Mouse (Mus musculus) CH12.LX (cell line): ENCODE results near the gene Crabp1. TPM values are rescaled to one million over a fixed set of nuclear protein-coding genes. Genes with fewer than 3 reads are reported as not detected.

Experiments
- DNase-seq: peaks from one replicate; pipeline ENCODE4 v3.0.0-alpha.2; 2013; ENCODE audit errors: extremely low read depth
- H3K27ac ChIP-seq: 2 replicates; pipeline ENCODE4 v1.5.1; 2012; ENCODE audit warnings: low read depth, mild to moderate bottlenecking, control low read depth, moderate library complexity; ENCODE audit not compliant: insufficient read depth
- H3K27me3 ChIP-seq: replicated peaks from 2 replicates; pipeline ENCODE3; 2012; ENCODE audit warnings: inconsistent platforms
- H3K36me3 ChIP-seq, 2 experiments: replicated peaks in 1 of 2; 2 replicates each; pipeline versions ENCODE3 to v1.6.1; 2012; ENCODE audit warnings: inconsistent platforms in 1 of 2, low read length in 1 of 2, mild to moderate bottlenecking in 1 of 2, mixed read lengths in 1 of 2, moderate library complexity in 1 of 2; ENCODE audit not compliant: control insufficient read depth in 1 of 2, insufficient read depth in 1 of 2
- H3K4me1 ChIP-seq, 2 experiments: 2 replicates each; pipeline ENCODE4 v1.6.1; 2012; ENCODE audit warnings: inconsistent platforms in 1 of 2, moderate library complexity in 1 of 2; ENCODE audit not compliant: insufficient read depth in 2 of 2, control insufficient read depth in 1 of 2
- H3K4me2 ChIP-seq: 2 replicates; pipeline ENCODE4 v1.6.1; 2012; ENCODE audit warnings: low read depth, mild to moderate bottlenecking, control low read depth; ENCODE audit not compliant: poor library complexity, insufficient read depth, severe bottlenecking
- H3K4me3 ChIP-seq, 3 experiments: fragments of 150-350 bp in 1 of 3; sonication (generic) in 1 of 3; replicated peaks in 1 of 3; 2 replicates each; pipeline versions ENCODE3 to v1.5.1; 2011 to 2012; ENCODE audit warnings: low read depth in 2 of 3, low read length in 2 of 3, mild to moderate bottlenecking in 2 of 3, moderate library complexity in 2 of 3, control low read depth in 1 of 3, improper control_type of control experiment in 1 of 3, inconsistent platforms in 1 of 3, mixed read lengths in 1 of 3; ENCODE audit not compliant: poor library complexity in 1 of 3
- H3K79me2 ChIP-seq: replicated peaks from 2 replicates; pipeline ENCODE4 v1.6.1; 2012; ENCODE audit warnings: mild to moderate bottlenecking, moderate library complexity; ENCODE audit not compliant: control insufficient read depth, poor library complexity, insufficient read depth, severe bottlenecking; ENCODE audit errors: extremely low read depth
- H3K9ac ChIP-seq: 2 replicates; pipeline ENCODE4 v1.6.1; 2012; ENCODE audit warnings: low read depth, mild to moderate bottlenecking, control low read depth, moderate library complexity; ENCODE audit not compliant: insufficient read depth
- H3K9me3 ChIP-seq: replicated peaks from 2 replicates; pipeline ENCODE3; 2012; ENCODE audit warnings: low read length, inconsistent platforms, mixed read lengths
- CHD2 ChIP-seq: IDR thresholded peaks from 2 replicates; pipeline ENCODE4 v1.6.1; 2011; ENCODE audit warnings: low read length, improper control_type of control experiment
- CTCF ChIP-seq, 2 experiments: IDR thresholded peaks in 1 of 2; conservative IDR thresholded peaks in 1 of 2; 2 replicates each; pipeline ENCODE4 v1.5.1; 2011 to 2012; ENCODE audit warnings: low read depth in 2 of 2, low read length in 2 of 2, improper control_type of control experiment in 1 of 2, inconsistent platforms in 1 of 2, mild to moderate bottlenecking in 1 of 2, moderate library complexity in 1 of 2
- E2F4 ChIP-seq: IDR thresholded peaks from 2 replicates; pipeline ENCODE4 v1.6.1; 2011; ENCODE audit warnings: low read depth, low read length, improper control_type of control experiment; ENCODE audit not compliant: insufficient replicate concordance
- ELF1 ChIP-seq: IDR thresholded peaks from 2 replicates; pipeline ENCODE4 v1.6.1; 2014; ENCODE audit warnings: low read depth, mild to moderate bottlenecking, inconsistent platforms, low read length, improper control_type of control experiment
- ETS1 ChIP-seq: conservative IDR thresholded peaks from 2 replicates; pipeline ENCODE4 v1.6.1; 2012; ENCODE audit warnings: low read depth, mild to moderate bottlenecking, inconsistent platforms, low read length, improper control_type of control experiment, moderate library complexity
- IRF4 ChIP-seq: IDR thresholded peaks from 2 replicates; pipeline ENCODE4 v1.6.1; 2014; ENCODE audit warnings: low read depth, mild to moderate bottlenecking, inconsistent platforms, low read length, improper control_type of control experiment
- JUND ChIP-seq: conservative IDR thresholded peaks from 2 replicates; pipeline ENCODE4 v1.6.1; 2011; ENCODE audit warnings: low read depth, low read length, improper control_type of control experiment
- KAT2A ChIP-seq: IDR thresholded peaks from 2 replicates; pipeline ENCODE4 v1.6.1; 2012; ENCODE audit warnings: low read length, improper control_type of control experiment, inconsistent platforms; ENCODE audit not compliant: insufficient replicate concordance
- MAFK ChIP-seq: IDR thresholded peaks from 2 replicates; pipeline ENCODE4 v1.6.1; 2011; ENCODE audit warnings: low read length, improper control_type of control experiment; ENCODE audit not compliant: insufficient replicate concordance
- MAX ChIP-seq: IDR thresholded peaks from 2 replicates; pipeline ENCODE4 v1.6.1; 2011; ENCODE audit warnings: low read length, improper control_type of control experiment
- MAZ ChIP-seq: IDR thresholded peaks from 2 replicates; pipeline ENCODE4 v1.6.1; 2012; ENCODE audit warnings: low read depth, mild to moderate bottlenecking, inconsistent platforms, low read length, improper control_type of control experiment, moderate library complexity
- MYC ChIP-seq: IDR thresholded peaks from 2 replicates; pipeline ENCODE4 v1.6.1; 2011; ENCODE audit warnings: low read depth, mild to moderate bottlenecking, improper control_type of control experiment, low read length
- PAX5 ChIP-seq: IDR thresholded peaks from 2 replicates; pipeline ENCODE4 v1.6.1; 2012; ENCODE audit warnings: low read length, inconsistent platforms, mixed read lengths
- POLR2AphosphoS2 ChIP-seq: IDR thresholded peaks from 2 replicates; pipeline ENCODE4 v1.6.1; 2011; ENCODE audit warnings: low read depth, low read length, improper control_type of control experiment
- SIN3A ChIP-seq: IDR thresholded peaks from 2 replicates; pipeline ENCODE4 v1.6.1; 2012; ENCODE audit warnings: low read length, improper control_type of control experiment, inconsistent platforms
- TBP ChIP-seq: conservative IDR thresholded peaks from 2 replicates; pipeline ENCODE4 v1.6.1; 2011; ENCODE audit warnings: low read depth, low read length, improper control_type of control experiment
- TCF12 ChIP-seq: IDR thresholded peaks from 2 replicates; pipeline ENCODE4 v1.6.1; 2014; ENCODE audit warnings: low read depth, mild to moderate bottlenecking, inconsistent platforms, low read length, improper control_type of control experiment
- UBTF ChIP-seq: IDR thresholded peaks from 2 replicates; pipeline ENCODE4 v1.6.1; 2012; ENCODE audit warnings: low read depth, mild to moderate bottlenecking, inconsistent platforms, low read length, improper control_type of control experiment, moderate library complexity
- USF1 ChIP-seq: IDR thresholded peaks from 2 replicates; pipeline ENCODE4 v1.6.1; 2014; ENCODE audit warnings: low read depth, mild to moderate bottlenecking, inconsistent platforms, low read length, improper control_type of control experiment
- USF2 ChIP-seq: conservative IDR thresholded peaks from 2 replicates; pipeline ENCODE4 v1.6.1; 2011; ENCODE audit warnings: low read depth, low read length, improper control_type of control experiment
- ZKSCAN1 ChIP-seq: IDR thresholded peaks from 2 replicates; pipeline ENCODE4 v1.6.1; 2012; ENCODE audit warnings: low read depth, inconsistent platforms, low read length, improper control_type of control experiment, borderline replicate concordance
- dilution Hi-C: fragments of 300-500 bp; cut with MboI; formaldehyde crosslinking; loops from 2 replicates; pipeline ENCODE4 v1.14.3; 2020; ENCODE audit warnings: low sequenced_read_pairs; ENCODE audit not compliant: extremely low pct_unique_long_range_greater_than_20kb, extremely low pct_ligation_motif_present
- in situ Hi-C: fragments of 300-500 bp; cut with MboI; formaldehyde crosslinking; loops from 3 replicates; pipeline ENCODE4 v1.14.3; 2019; ENCODE audit warnings: low sequenced_read_pairs, low pct_ligation_motif_present, low pct_unique_long_range_greater_than_20kb, mixed read lengths
- polyA plus RNA-seq: library from polyadenylated mRNA; unstranded; fragments of >175 nt; gene quantifications from 2 replicates; pipeline ENCODE4 v1.2.1, GENCODE M21; 2012; ENCODE audit warnings: low read depth; ENCODE audit not compliant: insufficient read length
- total RNA-seq, 2 experiments: library from RNA; depleted of rRNA; stranded (reverse); fragments of 300-350 nt in 1 of 2; fragments of >200 nt in 1 of 2; gene quantifications; 2 replicates each; pipeline ENCODE4 v1.2.3; 2012 to 2014

The Crabp1 gene
- total and polyA plus RNA-seq, 3 experiments: not detected

- no peak overlapping the region for H3K4me2 ChIP-seq
- dilution Hi-C loops (no loop called here), in situ Hi-C loops (no loop called here)
- TF ChIP-seq USF1: no peak
- no peak for TF ChIP-seq USF2
- no peak for TF ChIP-seq UBTF
- no peak for TF ChIP-seq MAFK
- no peak for TF ChIP-seq CHD2
- no peak for TF ChIP-seq KAT2A
- TF ChIP-seq CTCF (conservative IDR thresholded peaks at IDR 0.05 in 1 of 2, IDR thresholded peaks at IDR 0.05 in 1 of 2; ENCODE audit: low read depth in 2 of 2, low read length in 2 of 2): no peak
- no peak for TF ChIP-seq TCF12
- TF ChIP-seq IRF4: no peak
- no peak for TF ChIP-seq ELF1
- no peak for TF ChIP-seq TBP
- TF ChIP-seq MAZ: no peak
- DNase-seq: no peak
- H3K27me3 ChIP-seq: no peaks in the 10 kb centered on the region
- peaks cover 67 to 92% of the 10 kb centered on the region in 2 experiments for H3K36me3 ChIP-seq
- H3K9ac ChIP-seq: no peak overlapping the region
- H3K4me1 ChIP-seq: peaks cover 0 to 26% of the 10 kb centered on the region in 2 experiments; a peak in 2 of 4 replicates
- no peak overlapping the region for H3K4me3 ChIP-seq
- H3K79me2 ChIP-seq: no peaks in the 10 kb centered on the region
- H3K27ac ChIP-seq: no peak overlapping the region
- H3K9me3 ChIP-seq: no peaks in the 10 kb centered on the region
These were observed 47.0 kb upstream of the Crabp1 start for GRCm38 (mm10) chr9:54717527-54717926.

- in situ Hi-C loops (no loop called here), dilution Hi-C loops (no loop called here)
- no peak overlapping the region for H3K4me2 ChIP-seq
These were observed 42.4 kb upstream of the Crabp1 start for GRCm38 (mm10) chr9:54722156-54722555.

More at GRCm38 (mm10) chr9:54722156-54722555, 42.4 kb upstream of the Crabp1 start:
- Histone ChIP-seq H3K36me3 (peaks cover 73 to 92% of the 10 kb centered on the region in 2 experiments), H3K27me3 (no peaks in the 10 kb centered on the region), H3K79me2 (no peaks in the 10 kb centered on the region), H3K9ac (no peak overlapping the region), H3K4me3 (no peak overlapping the region), H3K9me3 (no peaks in the 10 kb centered on the region), H3K27ac (no peak overlapping the region), H3K4me1 (peaks cover 0 to 26% of the 10 kb centered on the region in 2 experiments; a peak in 2 of 4 replicates)
- TF ChIP-seq MYC: no peak
- TF ChIP-seq USF2: no peak
- TF ChIP-seq CHD2: no peak
- no peak for TF ChIP-seq ELF1
- no peak for TF ChIP-seq JUND
- TF ChIP-seq PAX5: no peak
- no peak for TF ChIP-seq E2F4
- TF ChIP-seq ETS1: no peak
- no peak for TF ChIP-seq POLR2AphosphoS2
- TF ChIP-seq ZKSCAN1: no peak
- no peak for TF ChIP-seq SIN3A
- no peak for TF ChIP-seq CTCF (conservative IDR thresholded peaks at IDR 0.05 in 1 of 2, IDR thresholded peaks at IDR 0.05 in 1 of 2; ENCODE audit: low read depth in 2 of 2, low read length in 2 of 2)
- no peak for TF ChIP-seq MAX
- DNase-seq: no peak
